Mouse (Mus musculus): ENCODE data around the gene Shq1.

DNA sequence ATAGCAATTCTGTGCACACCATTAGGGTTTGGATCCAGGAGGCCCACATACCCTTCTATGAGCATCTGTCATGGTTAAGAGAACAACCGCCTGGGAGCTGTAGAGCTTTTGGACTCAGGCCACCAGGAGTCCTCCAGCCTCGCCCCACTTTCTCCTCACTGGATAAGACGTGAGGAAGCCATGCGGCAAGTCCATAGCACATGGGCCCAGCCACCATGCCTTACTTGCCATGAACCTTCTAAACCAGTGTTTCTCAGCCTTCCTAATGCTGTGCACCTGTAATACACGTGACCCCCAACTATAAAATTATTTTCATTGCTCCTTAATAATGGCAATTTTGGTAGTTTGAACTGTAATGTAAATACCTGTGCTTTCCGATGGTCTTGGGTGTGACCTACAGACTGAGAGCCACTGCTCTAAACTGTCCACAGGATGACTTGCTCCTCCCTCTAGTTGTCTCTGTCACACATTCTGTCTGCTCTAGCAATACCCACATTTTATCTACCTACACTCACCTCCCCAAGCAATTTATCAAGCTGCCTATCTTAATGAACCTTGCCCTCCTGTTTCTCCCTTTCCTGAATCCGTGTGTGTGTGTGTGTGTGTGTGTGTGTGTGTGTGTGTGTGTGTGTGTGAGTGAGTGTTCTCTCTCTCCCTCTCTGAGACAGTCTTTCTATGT lies 59.9 kb downstream of the Shq1 start:
- TF ChIP-seq POLR2A (IDR thresholded peaks at IDR 0.05; ENCODE audit: borderline replicate concordance, extremely low read depth, insufficient read depth, insufficient read length, poor library complexity, severe bottlenecking) (no peak), CTCF (IDR thresholded peaks at IDR 0.05; ENCODE audit: borderline replicate concordance, extremely low read depth, insufficient read depth, insufficient read length) (no peak)
